Mouse (Mus musculus) small intestine, adult 2 months (tissue): Measurements from ENCODE around the gene Cog1.

Experiments
- CTCF ChIP-seq: fragments of 200-500 bp; IDR thresholded peaks from 2 replicates; pipeline ENCODE4 v1.5.1; 2012; ENCODE audit warnings: low read depth, mild to moderate bottlenecking, control low read depth, inconsistent platforms, low read length, moderate library complexity, mixed read lengths; ENCODE audit not compliant: insufficient replicate concordance, insufficient read length; ENCODE audit errors: extremely low read depth
- POLR2A ChIP-seq: fragments of 200-500 bp; IDR thresholded peaks from 2 replicates; pipeline ENCODE4 v1.6.1; 2012; ENCODE audit warnings: low read depth, mild to moderate bottlenecking, control low read depth, inconsistent platforms, low read length, moderate library complexity

GRCm38 (mm10) chr11:113654105-113654504 lies 5.1 kb downstream of the Cog1 start:
- no peak for TF ChIP-seq POLR2A
- TF ChIP-seq CTCF: no peak
